Mouse (Mus musculus): ENCODE measurements around the gene Grhl3.
"Not testable (repeated sequence)": the region's sequence is repeated elsewhere in the genome, so short reads cannot be mapped to it uniquely, and the experiment has no call there.

The Grhl3 gene

GRCm38 (mm10) chr4:135573251-135573808 is at the start of gene Grhl3:
Gene Grhl3 (minus strand): TSS chr4:135573630.
- DNase-seq, result no peak

GRCm38 (mm10) chr4:135622290-135622689 is 48.9 kb upstream of the Grhl3 start:
- no peak for DNase-seq

- DNase-seq, result no peak
These were observed 47.0 kb upstream of the Grhl3 start for GRCm38 (mm10) chr4:135620461-135620860.

GRCm38 (mm10) chr4:135617783-135618470 is 44.5 kb upstream of the Grhl3 start:
- DNase-seq, result no peak

GRCm38 (mm10) chr4:135617038-135617437 is 43.6 kb upstream of the Grhl3 start:
- DNase-seq, result no peak

- not testable (repeated sequence) for DNase-seq
These were observed 41.9 kb upstream of the Grhl3 start for GRCm38 (mm10) chr4:135615307-135615706.

- no peak for DNase-seq
These were observed 36.6 kb upstream of the Grhl3 start for GRCm38 (mm10) chr4:135609986-135610385.

- DNase-seq, result no peak
These were observed 34.8 kb upstream of the Grhl3 start for GRCm38 (mm10) chr4:135607979-135608885.

GRCm38 (mm10) chr4:135606271-135606670 is 32.8 kb upstream of the Grhl3 start:
- no peak for DNase-seq

GRCm38 (mm10) chr4:135601530-135601929 is 28.1 kb upstream of the Grhl3 start:
- DNase-seq, result no peak

GRCm38 (mm10) chr4:135599497-135600182 is 26.2 kb upstream of the Grhl3 start:
- DNase-seq, result no peak

GRCm38 (mm10) chr4:135598998-135599397 is 25.6 kb upstream of the Grhl3 start:
- DNase-seq, result no peak

GRCm38 (mm10) chr4:135597571-135597970 is 24.1 kb upstream of the Grhl3 start:
- no peak for DNase-seq

GRCm38 (mm10) chr4:135595943-135596342 is 22.5 kb upstream of the Grhl3 start:
- no peak for DNase-seq

GRCm38 (mm10) chr4:135591610-135592304 is 18.3 kb upstream of the Grhl3 start:
- no peak for DNase-seq

GRCm38 (mm10) chr4:135591086-135591485 is 17.7 kb upstream of the Grhl3 start:
- DNase-seq, result no peak

GRCm38 (mm10) chr4:135584838-135585237 is 11.4 kb upstream of the Grhl3 start:
- DNase-seq, result no peak

- DNase-seq, result no peak
These were observed 7.9 kb upstream of the Grhl3 start for GRCm38 (mm10) chr4:135581222-135581910.

GRCm38 (mm10) chr4:135579695-135580094 is 6.3 kb upstream of the Grhl3 start:
- no peak for DNase-seq

- DNase-seq, result no peak
These were observed 5.1 kb upstream of the Grhl3 start for GRCm38 (mm10) chr4:135578490-135578889.

- no peak for DNase-seq
These were observed 2.1 kb upstream of the Grhl3 start for GRCm38 (mm10) chr4:135575365-135576140.

Measured in cerebellum, adult 8-10 months (tissue).